Mouse (Mus musculus) ES-E14 (cell line): ENCODE measurements around the gene Cyp2d22. TPM values are rescaled to one million over a fixed set of nuclear protein-coding genes. Genes with fewer than 3 reads are reported as not detected.
"Not testable (repeated sequence)": the region's sequence is repeated elsewhere in the genome, so short reads cannot be mapped to it uniquely, and the experiment has no call there.

Source experiments
- DNase-seq: peaks from one replicate; pipeline ENCODE4 v3.0.0-alpha.2; 2013; ENCODE audit warnings: low read depth, low spot score
- H3K27ac ChIP-seq: 2 replicates; pipeline ENCODE4 v1.5.1; 2012; ENCODE audit warnings: low read depth, mild to moderate bottlenecking, low read length, moderate library complexity, mixed read lengths; ENCODE audit not compliant: poor library complexity, insufficient read depth, severe bottlenecking
- H3K36me3 ChIP-seq: 2 replicates; pipeline ENCODE4 v1.6.1; 2012; ENCODE audit warnings: mild to moderate bottlenecking, low read length, moderate library complexity, mixed read lengths; ENCODE audit not compliant: control insufficient read depth, poor library complexity, insufficient read depth, severe bottlenecking
- H3K4me1 ChIP-seq, 2 experiments: fragments of 150-350 bp in 1 of 2; sonication (generic) in 1 of 2; 2 replicates each; pipeline ENCODE4 v1.6.1; 2012; ENCODE audit warnings: low read length in 2 of 2, mild to moderate bottlenecking in 1 of 2, mixed read lengths in 1 of 2; ENCODE audit not compliant: control insufficient read depth in 2 of 2, insufficient read depth in 2 of 2, poor library complexity in 1 of 2
- H3K4me3 ChIP-seq, 2 experiments: fragments of 150-350 bp in 1 of 2; sonication (generic) in 1 of 2; 2 replicates each; pipeline ENCODE4 v1.5.1; 2012; ENCODE audit warnings: low read length in 2 of 2, low read depth in 1 of 2, mild to moderate bottlenecking in 1 of 2, mixed read lengths in 1 of 2; ENCODE audit not compliant: insufficient read depth in 1 of 2, poor library complexity in 1 of 2, severe bottlenecking in 1 of 2
- H3K9ac ChIP-seq: 2 replicates; pipeline ENCODE4 v1.6.1; 2012; ENCODE audit warnings: low read depth, mild to moderate bottlenecking, low read length, mixed read lengths; ENCODE audit not compliant: poor library complexity, insufficient read depth, severe bottlenecking
- H3K9me3 ChIP-seq: fragments of 150-350 bp; sonication (generic); 2 replicates; pipeline ENCODE4 v1.6.1; 2012; ENCODE audit warnings: low read depth, mild to moderate bottlenecking, low read length; ENCODE audit not compliant: control insufficient read depth, insufficient read depth
- CHD2 ChIP-seq: IDR thresholded peaks from 2 replicates; pipeline ENCODE4 v1.6.1; 2014; ENCODE audit warnings: mild to moderate bottlenecking, low read depth, low read length, inconsistent platforms
- HCFC1 ChIP-seq: IDR thresholded peaks from 2 replicates; pipeline ENCODE4 v1.6.1; 2012; ENCODE audit warnings: low read length, inconsistent platforms, borderline replicate concordance; ENCODE audit not compliant: insufficient read depth
- MAFK ChIP-seq: IDR thresholded peaks from 2 replicates; pipeline ENCODE4 v1.6.1; 2014; ENCODE audit warnings: mild to moderate bottlenecking, low read depth, low read length, inconsistent platforms; ENCODE audit not compliant: insufficient read depth
- ZC3H11A ChIP-seq: IDR thresholded peaks from 2 replicates; pipeline ENCODE4 v1.6.1; 2012; ENCODE audit warnings: low read depth, mild to moderate bottlenecking, inconsistent platforms, low read length, borderline replicate concordance
- ZNF384 ChIP-seq: IDR thresholded peaks from 2 replicates; pipeline ENCODE4 v1.6.1; 2012; ENCODE audit warnings: low read depth, low read length, inconsistent platforms
- in situ Hi-C, 2 experiments: fragments of 600-800 bp; cut with MboI; formaldehyde crosslinking; loops; one replicate each; pipeline ENCODE4 v1.15.1; 2025; ENCODE audit warnings: low sequenced_read_pairs in 2 of 2, inconsistent platforms in 1 of 2; ENCODE audit not compliant: unreplicated experiment in 2 of 2
- total RNA-seq: library from RNA; depleted of rRNA; stranded (reverse); fragments of 300-350 nt; gene quantifications from 2 replicates; pipeline ENCODE4 v1.2.3, GENCODE M21; 2012

The Cyp2d22 gene
- total RNA-seq, 1 experiment: 0.94 TPM

- Histone ChIP-seq H3K27ac (no peak overlapping the region), H3K36me3 (no peaks in the 10 kb centered on the region), H3K9me3 (no peaks in the 10 kb centered on the region), H3K4me1 (no peaks in the 10 kb centered on the region), H3K9ac (no peak overlapping the region), H3K4me3 (no peak overlapping the region)
- DNase-seq: no peak
- no peak for TF ChIP-seq ZC3H11A
- TF ChIP-seq ZNF384: no peak
- no peak for TF ChIP-seq HCFC1
- TF ChIP-seq CHD2: no peak
- in situ Hi-C loops: no loop called here
Measured at GRCm38 (mm10) chr15:82372446-82372845, 7.6 kb downstream of the Cyp2d22 start.

GRCm38 (mm10) chr15:82368851-82369250 is 11.2 kb downstream of the Cyp2d22 start:
- Histone ChIP-seq H3K4me3 (no peak overlapping the region), H3K36me3 (no peaks in the 10 kb centered on the region), H3K9ac (no peak overlapping the region), H3K4me1 (no peaks in the 10 kb centered on the region), H3K9me3 (no peaks in the 10 kb centered on the region), H3K27ac (no peak overlapping the region)
- DNase-seq: no peak
- in situ Hi-C loops: no loop called here
- TF ChIP-seq ZC3H11A (no peak), MAFK (no peak), HCFC1 (no peak), CHD2 (no peak), ZNF384 (no peak)

GRCm38 (mm10) chr15:82368146-82368545 is 11.9 kb downstream of the Cyp2d22 start:
- no peak for DNase-seq
- Histone ChIP-seq H3K9ac (no peak overlapping the region), H3K4me3 (no peak overlapping the region), H3K9me3 (no peaks in the 10 kb centered on the region), H3K4me1 (no peaks in the 10 kb centered on the region), H3K36me3 (no peaks in the 10 kb centered on the region), H3K27ac (no peak overlapping the region)
- in situ Hi-C loops: no loop called here
- TF ChIP-seq ZC3H11A (no peak), HCFC1 (no peak)

GRCm38 (mm10) chr15:82364561-82364960 is 15.5 kb downstream of the Cyp2d22 start:
- H3K27ac ChIP-seq, H3K4me3 ChIP-seq, H3K9me3 ChIP-seq, DNase-seq, H3K36me3 ChIP-seq, H3K9ac ChIP-seq, H3K4me1 ChIP-seq, in situ Hi-C loops: not testable (repeated sequence)

- H3K4me3 ChIP-seq, in situ Hi-C loops, DNase-seq, H3K4me1 ChIP-seq, H3K27ac ChIP-seq, H3K9ac ChIP-seq, H3K9me3 ChIP-seq, H3K36me3 ChIP-seq: not testable (repeated sequence)
Measured at GRCm38 (mm10) chr15:82363801-82364200, 16.3 kb downstream of the Cyp2d22 start.
